Mouse (Mus musculus) kidney, embryonic 14.5 days (tissue): ENCODE measurements around the gene Irf2. TPM values are rescaled to one million over a fixed set of nuclear protein-coding genes. Genes with fewer than 3 reads are reported as not detected.

Source experiments
- ATAC-seq: fragments of 200-750 bp; cut with Nextera tagmentation; 2 replicates; pipeline ENCODE4 v1.8.0; 2017; ENCODE audit warnings: moderate number of reproducible peaks, mild to moderate bottlenecking, moderate TSS enrichment, moderate library complexity; ENCODE audit not compliant: low FRiP score, low TSS enrichment
- H3K27ac ChIP-seq: fragments of 300-500 bp; sonication (generic); 2 replicates; pipeline ENCODE4 v1.5.1; 2014; ENCODE audit warnings: low read depth, mild to moderate bottlenecking, low read length, moderate library complexity, mixed read lengths
- H3K27me3 ChIP-seq: fragments of 300-500 bp; sonication (generic); 2 replicates; pipeline ENCODE4 v1.6.1; 2014; ENCODE audit warnings: mild to moderate bottlenecking, low read length; ENCODE audit not compliant: control insufficient read depth, insufficient read depth
- H3K36me3 ChIP-seq: fragments of 300-500 bp; sonication (generic); 2 replicates; pipeline ENCODE4 v1.6.1; 2014; ENCODE audit warnings: low read length, mixed read lengths; ENCODE audit not compliant: control insufficient read depth, insufficient read depth
- H3K4me1 ChIP-seq: fragments of 300-500 bp; sonication (generic); 2 replicates; pipeline ENCODE4 v1.6.1; 2014; ENCODE audit warnings: low read length, mixed read lengths; ENCODE audit not compliant: control insufficient read depth, insufficient read depth
- H3K4me2 ChIP-seq: fragments of 300-500 bp; sonication (generic); replicated peaks from 2 replicates; pipeline ENCODE4 v1.6.1; 2014; ENCODE audit warnings: low read depth, mild to moderate bottlenecking, low read length
- H3K4me3 ChIP-seq: fragments of 300-500 bp; sonication (generic); 2 replicates; pipeline ENCODE4 v1.5.1; 2014; ENCODE audit warnings: mild to moderate bottlenecking, low read length
- H3K9ac ChIP-seq: fragments of 300-500 bp; sonication (generic); 2 replicates; pipeline ENCODE4 v1.6.1; 2014; ENCODE audit warnings: low read depth, mild to moderate bottlenecking, low read length, moderate library complexity
- H3K9me3 ChIP-seq: fragments of 300-500 bp; sonication (generic); 2 replicates; pipeline ENCODE4 v1.6.1; 2016; ENCODE audit warnings: low read length; ENCODE audit not compliant: control insufficient read depth
- WGBS: fragments of 180-500 bp; shearing (Covaris S2); extraction: QIAGEN DNeasy Blood & Tissue Kit; methylation state at CpG from one replicate; pipeline ENCODE4 v1.1.7; 2014; 5-methylcytosine and 5-hydroxymethylcytosine counted together
- polyA plus RNA-seq: library from polyadenylated mRNA; unstranded; fragments of >200 nt; fragmentation: Nextera tagmentation; extraction: Ambion mirVana; gene quantifications from 2 replicates; pipeline ENCODE4 v1.2.1, GENCODE M21; 2014

The Irf2 gene
- polyA plus RNA-seq, 1 experiment from 2014 or later, result 13.9 TPM

GRCm38 (mm10) chr8:46793248-46793647, 53.7 kb downstream of the Irf2 start:
- Histone ChIP-seq H3K36me3 (peaks cover 8% of the 10 kb centered on the region; the same call in 1 of the 2 replicates), H3K4me2 (no peak overlapping the region), H3K27ac (no peak overlapping the region), H3K4me1 (no peaks in the 10 kb centered on the region), H3K9ac (no peak overlapping the region), H3K27me3 (no peaks in the 10 kb centered on the region), H3K4me3 (no peak overlapping the region), H3K9me3 (no peaks in the 10 kb centered on the region)
- ATAC-seq, result no peak
- 96% methylated on average over 14 of the region's 14 CpGs for WGBS

- no peaks in the 10 kb centered on the region for H3K27me3 ChIP-seq
- peaks cover 8% of the 10 kb centered on the region; the same call in 1 of the 2 replicates for H3K36me3 ChIP-seq
- H3K4me2 ChIP-seq, result no peak overlapping the region
- 92% methylated on average over 5 of the region's 5 CpGs for WGBS
- no peak overlapping the region for H3K27ac ChIP-seq
- H3K4me1 ChIP-seq, result no peaks in the 10 kb centered on the region
- no peak for ATAC-seq
- no peak overlapping the region for H3K4me3 ChIP-seq
- H3K9me3 ChIP-seq, result no peaks in the 10 kb centered on the region
- H3K9ac ChIP-seq, result no peak overlapping the region
Measured at GRCm38 (mm10) chr8:46794317-46794716, 54.8 kb downstream of the Irf2 start.

GRCm38 (mm10) chr8:46799212-46799611, 59.7 kb downstream of the Irf2 start:
- Histone ChIP-seq H3K9me3 (no peaks in the 10 kb centered on the region), H3K27ac (no peak overlapping the region), H3K4me1 (no peaks in the 10 kb centered on the region), H3K4me3 (no peak overlapping the region), H3K9ac (no peak overlapping the region), H3K4me2 (no peak overlapping the region), H3K36me3 (peaks cover 8% of the 10 kb centered on the region; the same call in 1 of the 2 replicates), H3K27me3 (no peaks in the 10 kb centered on the region)
- WGBS, result 94% methylated on average over 5 of the region's 5 CpGs
- no peak for ATAC-seq

- no peak overlapping the region for H3K4me2 ChIP-seq
- no peak overlapping the region for H3K4me3 ChIP-seq
- no peak overlapping the region for H3K9ac ChIP-seq
- H3K27me3 ChIP-seq, result no peaks in the 10 kb centered on the region
- no peak for ATAC-seq
- H3K36me3 ChIP-seq, result peaks cover 8% of the 10 kb centered on the region; the same call in 1 of the 2 replicates
- no peaks in the 10 kb centered on the region for H3K9me3 ChIP-seq
- H3K4me1 ChIP-seq, result no peaks in the 10 kb centered on the region
- H3K27ac ChIP-seq, result no peak overlapping the region
- WGBS, result 35% methylated on average over 2 of the region's 2 CpGs
Measured at GRCm38 (mm10) chr8:46799706-46800105, 60.2 kb downstream of the Irf2 start.

GRCm38 (mm10) chr8:46801153-46801684, 61.7 kb downstream of the Irf2 start:
- H3K4me2 ChIP-seq, result no peak overlapping the region
- H3K9ac ChIP-seq, result no peak overlapping the region
- ATAC-seq, result no peak
- 72% methylated on average over 1 of the region's 1 CpGs for WGBS
- no peak overlapping the region for H3K4me3 ChIP-seq
- H3K27me3 ChIP-seq, result no peaks in the 10 kb centered on the region
- H3K4me1 ChIP-seq, result no peaks in the 10 kb centered on the region
- no peak overlapping the region for H3K27ac ChIP-seq
- peaks cover 8% of the 10 kb centered on the region; the same call in 1 of the 2 replicates for H3K36me3 ChIP-seq
- no peaks in the 10 kb centered on the region for H3K9me3 ChIP-seq

- Histone ChIP-seq H3K27me3 (no peaks in the 10 kb centered on the region), H3K4me1 (no peaks in the 10 kb centered on the region), H3K36me3 (peaks cover 15% of the 10 kb centered on the region), H3K9ac (no peak overlapping the region), H3K4me2 (no peak overlapping the region), H3K9me3 (no peaks in the 10 kb centered on the region), H3K4me3 (no peak overlapping the region), H3K27ac (no peak overlapping the region)
- no peak for ATAC-seq
- 80% methylated on average over 2 of the region's 2 CpGs for WGBS
Measured at GRCm38 (mm10) chr8:46802009-46802408, 62.5 kb downstream of the Irf2 start.

GRCm38 (mm10) chr8:46804721-46805120, 65.2 kb downstream of the Irf2 start:
- no peak for ATAC-seq
- Histone ChIP-seq H3K9ac (no peak overlapping the region), H3K27me3 (no peaks in the 10 kb centered on the region), H3K36me3 (peaks cover 20% of the 10 kb centered on the region), H3K4me3 (no peak overlapping the region), H3K9me3 (no peaks in the 10 kb centered on the region), H3K4me2 (no peak overlapping the region), H3K27ac (no peak overlapping the region), H3K4me1 (no peaks in the 10 kb centered on the region)
- WGBS, result 91% methylated on average over 5 of the region's 5 CpGs

GRCm38 (mm10) chr8:46811021-46811622, 71.6 kb downstream of the Irf2 start:
- ATAC-seq, result no peak
- Histone ChIP-seq H3K4me2 (no peak overlapping the region), H3K27me3 (no peaks in the 10 kb centered on the region), H3K36me3 (peaks cover 29% of the 10 kb centered on the region), H3K9me3 (no peaks in the 10 kb centered on the region), H3K9ac (no peak overlapping the region), H3K27ac (no peak overlapping the region), H3K4me1 (no peaks in the 10 kb centered on the region), H3K4me3 (no peak overlapping the region)
- WGBS, result 87% methylated on average over 11 of the region's 11 CpGs

- Histone ChIP-seq H3K4me1 (no peaks in the 10 kb centered on the region), H3K36me3 (peaks cover 22% of the 10 kb centered on the region), H3K9me3 (no peaks in the 10 kb centered on the region), H3K27me3 (no peaks in the 10 kb centered on the region), H3K4me2 (no peak overlapping the region), H3K27ac (no peak overlapping the region), H3K4me3 (no peak overlapping the region), H3K9ac (no peak overlapping the region)
- ATAC-seq, result no peak
- 87% methylated on average over 2 of the region's 2 CpGs for WGBS
Measured at GRCm38 (mm10) chr8:46811944-46812343, 72.4 kb downstream of the Irf2 start.
